Mouse (Mus musculus): Measurements from ENCODE around the gene Olfr1056.
"Not testable (repeated sequence)": the region's sequence is repeated elsewhere in the genome, so short reads cannot be mapped to it uniquely, and the experiment has no call there.

The Olfr1056 gene

DNA sequence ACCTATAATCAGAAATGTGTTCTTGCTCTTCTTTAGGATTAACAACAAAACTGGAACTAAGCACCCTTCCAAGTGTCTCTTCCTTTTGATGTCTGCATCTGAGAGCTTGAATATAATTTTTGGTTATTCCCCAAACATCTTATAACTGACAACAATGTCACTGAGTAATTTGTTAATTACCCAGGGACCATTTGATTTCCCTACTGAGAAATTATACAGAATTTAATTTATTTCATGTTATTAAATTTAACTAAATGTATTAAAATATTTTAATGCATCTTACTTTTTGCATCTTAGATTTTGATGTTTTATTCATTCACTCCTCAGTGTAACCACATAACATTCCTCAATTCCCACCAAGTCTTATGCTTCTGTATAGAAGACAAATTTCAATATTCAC lies at the start of gene Olfr1056:
Olfr1056 (minus strand) TSS at position 101 of the 400 bp plus-strand sequence.
- DNase-seq = no peak

DNA sequence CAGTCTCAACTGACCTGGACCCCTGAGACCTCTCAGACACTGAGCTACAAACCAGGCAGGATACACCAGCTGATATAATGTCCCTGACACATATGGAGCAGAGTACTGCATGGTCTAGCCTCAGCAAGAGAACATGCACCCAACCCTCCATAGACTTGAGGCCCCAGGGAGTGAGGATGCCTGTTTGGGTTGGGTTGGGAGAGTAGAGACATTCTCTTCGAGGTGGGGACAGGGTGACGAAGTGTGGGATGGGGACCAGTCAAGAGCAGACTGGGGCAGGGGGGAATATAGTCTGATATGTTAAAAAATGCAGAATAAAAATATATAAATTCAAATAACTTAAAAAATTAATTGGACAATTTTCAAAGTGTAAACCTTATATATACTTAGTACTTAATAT lies 32.8 kb upstream of the Olfr1056 start:
- no peak for DNase-seq

DNA sequence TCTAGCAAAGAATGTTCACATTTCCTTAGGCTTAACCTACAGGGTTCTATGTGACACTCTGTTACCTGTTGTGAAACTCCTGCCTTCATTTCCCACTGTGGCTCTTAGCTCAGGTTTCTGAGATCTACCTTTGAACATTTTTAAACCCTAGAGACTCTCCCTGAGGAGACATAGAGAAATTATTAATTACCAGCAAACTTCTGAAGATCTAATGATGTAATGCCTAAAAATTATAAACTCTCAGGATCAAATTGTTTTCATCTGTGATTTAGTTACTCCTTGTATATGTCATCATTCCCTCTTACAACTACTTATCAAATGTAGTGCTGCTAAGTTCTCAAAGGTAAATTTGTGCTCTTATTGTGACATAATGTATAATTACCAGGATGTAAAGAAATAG lies 26.2 kb upstream of the Olfr1056 start, which contains the start of gene Olfr1058:
Olfr1058 (minus strand) TSS at position 101 of the 400 bp plus-strand sequence.
- DNase-seq = not testable (repeated sequence)

DNA sequence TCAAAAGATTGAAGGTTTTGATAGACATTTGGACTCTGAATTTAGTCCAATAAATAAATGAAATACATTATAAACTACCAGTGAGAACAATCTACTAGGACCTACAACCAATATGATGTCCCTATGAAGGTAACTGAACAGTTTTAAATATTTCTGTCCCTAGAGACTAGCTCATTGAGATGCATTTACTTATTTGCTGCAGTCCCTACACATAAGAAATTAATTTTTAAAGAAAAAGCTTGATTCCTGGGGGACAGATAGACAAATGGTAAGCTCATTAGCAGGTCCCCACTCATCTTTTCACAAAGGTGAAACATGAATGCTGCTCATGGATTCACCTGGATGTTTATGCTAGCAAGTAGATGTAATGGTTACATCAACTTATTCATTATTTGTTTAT lies 16.0 kb upstream of the Olfr1056 start, which contains the start of gene Olfr1057:
Olfr1057 (minus strand) TSS at position 101 of the 400 bp plus-strand sequence.
- DNase-seq = no peak

DNA sequence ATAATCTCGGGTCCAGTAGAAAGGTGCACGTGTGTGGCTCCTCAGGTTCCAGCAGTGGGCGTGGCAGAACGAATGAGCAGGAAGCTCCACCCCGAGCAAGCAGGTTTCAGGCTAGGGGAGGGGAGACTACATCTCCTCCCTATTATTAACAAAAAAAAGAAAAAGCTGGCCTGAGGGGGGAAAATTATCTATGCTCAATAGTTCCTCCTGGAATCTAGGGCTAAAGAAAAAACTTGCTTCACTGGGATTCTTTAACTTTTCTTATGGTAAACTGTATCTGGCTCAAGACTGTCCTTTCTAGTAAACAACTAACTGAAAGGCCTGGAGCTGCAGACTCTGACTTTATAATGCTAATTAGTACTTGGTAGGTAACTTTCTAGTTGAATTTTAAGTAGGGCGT lies 4.1 kb upstream of the Olfr1056 start:
- not testable (repeated sequence) for DNase-seq

DNA sequence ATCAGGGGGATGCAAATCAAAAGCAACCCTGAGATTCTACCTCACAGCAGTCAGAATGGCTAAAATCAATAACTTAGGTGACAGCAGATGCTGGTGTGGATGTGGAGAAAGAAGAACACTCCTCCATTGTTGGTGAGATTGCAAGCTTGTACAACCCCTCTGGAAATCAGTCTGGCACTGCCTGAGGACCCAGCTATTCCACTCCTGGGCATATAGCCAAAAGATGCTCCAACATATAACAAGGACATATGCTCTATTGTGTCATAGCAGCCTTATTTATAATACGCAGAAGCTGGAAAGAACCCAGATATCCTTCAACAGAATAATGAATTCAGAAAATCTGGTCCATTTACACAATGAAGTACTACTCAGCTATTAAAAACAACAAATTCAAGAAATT lies 10.5 kb downstream of the Olfr1056 start:
- DNase-seq = not testable (repeated sequence)

DNA sequence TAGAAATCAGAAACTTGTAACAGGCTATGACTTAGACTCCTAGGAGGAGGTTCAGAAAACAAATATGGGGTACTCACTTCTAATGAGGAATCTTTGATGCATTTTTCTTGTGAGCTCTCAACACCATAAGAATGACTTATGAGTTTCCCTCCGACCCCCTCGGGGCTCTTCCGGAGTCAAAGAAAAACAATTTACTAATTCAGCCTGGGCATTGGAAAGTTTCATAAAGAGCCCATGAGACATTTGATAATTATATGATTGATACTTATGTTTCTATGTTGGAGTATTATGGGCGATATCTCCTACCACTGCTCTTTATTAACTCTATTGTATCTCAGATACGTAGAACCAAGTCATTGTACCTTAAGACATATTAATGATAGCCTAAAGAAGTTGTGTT lies 12.1 kb downstream of the Olfr1056 start, which contains the start of gene Olfr1055:
Olfr1055 (minus strand) TSS at position 101 of the 400 bp plus-strand sequence.
- no peak for DNase-seq

DNA sequence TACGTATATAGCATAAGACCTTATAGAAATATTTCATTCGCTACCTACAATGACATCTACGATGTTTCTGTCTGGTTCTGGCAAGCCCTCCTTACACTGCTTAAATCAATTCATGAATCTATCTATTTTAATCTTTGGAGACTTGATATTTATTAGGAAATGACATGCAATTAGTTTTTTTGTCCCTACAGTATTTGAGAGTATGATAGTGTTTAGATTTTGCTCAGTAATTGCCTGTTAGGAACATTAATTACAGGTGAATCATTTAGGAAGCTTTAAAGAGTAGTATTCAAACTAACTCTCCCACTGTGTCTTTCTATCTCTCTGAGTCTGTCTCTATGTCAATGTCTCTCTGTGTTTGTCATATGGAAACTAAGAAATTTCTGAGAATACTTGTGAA lies 26.9 kb downstream of the Olfr1056 start, which contains the start of gene Olfr1054:
Olfr1054 (minus strand) TSS at position 101 of the 400 bp plus-strand sequence.
- no peak for DNase-seq

DNA sequence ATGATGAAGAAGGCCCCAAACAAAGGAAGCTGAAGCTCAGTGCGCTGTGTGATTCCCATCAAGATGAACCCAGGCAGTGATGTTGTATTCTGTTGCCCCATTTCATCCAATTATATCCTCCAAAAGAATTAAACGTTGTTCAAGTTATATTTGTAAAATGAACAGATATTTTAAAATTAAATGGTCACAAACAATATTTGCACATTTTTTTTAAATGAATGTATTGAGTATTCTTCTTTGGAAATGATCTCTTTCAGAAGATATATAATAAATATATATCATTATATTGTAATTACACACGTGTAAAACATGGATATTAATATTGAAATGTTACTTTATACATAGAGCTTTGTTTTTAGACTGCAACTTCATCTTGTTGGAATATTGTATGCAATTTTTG lies 47.1 kb downstream of the Olfr1056 start, which contains the start of gene Olfr1053:
Olfr1053 (minus strand) TSS at position 101 of the 400 bp plus-strand sequence.
- DNase-seq = no peak
